Mouse (Mus musculus) limb, embryonic 12.5 days (tissue): ENCODE measurements around the gene Gtf2f1. TPM values are rescaled to one million over a fixed set of nuclear protein-coding genes. Genes with fewer than 3 reads are reported as not detected.

Source experiments
- ATAC-seq: fragments of 200-750 bp; cut with Nextera tagmentation; 2 replicates; pipeline ENCODE4 v1.8.0; 2017; ENCODE audit warnings: low read depth, moderate TSS enrichment; ENCODE audit not compliant: insufficient number of reproducible peaks, insufficient read depth, low FRiP score, low TSS enrichment
- H3K27ac ChIP-seq: fragments of 300-500 bp; sonication (generic); 2 replicates; pipeline ENCODE4 v1.5.1; 2016; ENCODE audit warnings: mild to moderate bottlenecking, moderate library complexity
- H3K27me3 ChIP-seq: fragments of 300-500 bp; sonication (generic); 2 replicates; pipeline ENCODE4 v1.6.1; 2016; ENCODE audit warnings: mild to moderate bottlenecking, moderate library complexity
- H3K36me3 ChIP-seq: fragments of 300-500 bp; sonication (generic); 2 replicates; pipeline ENCODE4 v1.6.1; 2016; ENCODE audit warnings: mild to moderate bottlenecking, moderate library complexity
- H3K4me1 ChIP-seq: fragments of 300-500 bp; sonication (generic); replicated peaks from 2 replicates; pipeline ENCODE4 v1.6.1; 2016
- H3K4me2 ChIP-seq: fragments of 300-500 bp; sonication (generic); 2 replicates; pipeline ENCODE4 v1.6.1; 2016; ENCODE audit warnings: mild to moderate bottlenecking, moderate library complexity
- H3K4me3 ChIP-seq: fragments of 300-500 bp; sonication (generic); replicated peaks from 2 replicates; pipeline ENCODE4 v1.5.1; 2016; ENCODE audit warnings: mild to moderate bottlenecking
- H3K9ac ChIP-seq: fragments of 300-500 bp; sonication (generic); replicated peaks from 2 replicates; pipeline ENCODE4 v1.6.1; 2016; ENCODE audit warnings: mild to moderate bottlenecking, moderate library complexity
- H3K9me3 ChIP-seq: fragments of 300-500 bp; sonication (generic); 2 replicates; pipeline ENCODE4 v1.6.1; 2016; ENCODE audit warnings: mild to moderate bottlenecking, moderate library complexity
- WGBS: fragments of 180-500 bp; shearing (Covaris S2); methylation state at CpG from one replicate; pipeline ENCODE4 v1.1.7; 2016; 5-methylcytosine and 5-hydroxymethylcytosine counted together
- polyA plus RNA-seq: library from polyadenylated mRNA; unstranded; fragments of >200 nt; fragmentation: Nextera tagmentation; extraction: Ambion mirVana; gene quantifications from 2 replicates; pipeline ENCODE4 v1.2.1, GENCODE M21; 2016

Gene Gtf2f1
- polyA plus RNA-seq, 1 experiment from 2014 or later: 61.5 TPM

DNA sequence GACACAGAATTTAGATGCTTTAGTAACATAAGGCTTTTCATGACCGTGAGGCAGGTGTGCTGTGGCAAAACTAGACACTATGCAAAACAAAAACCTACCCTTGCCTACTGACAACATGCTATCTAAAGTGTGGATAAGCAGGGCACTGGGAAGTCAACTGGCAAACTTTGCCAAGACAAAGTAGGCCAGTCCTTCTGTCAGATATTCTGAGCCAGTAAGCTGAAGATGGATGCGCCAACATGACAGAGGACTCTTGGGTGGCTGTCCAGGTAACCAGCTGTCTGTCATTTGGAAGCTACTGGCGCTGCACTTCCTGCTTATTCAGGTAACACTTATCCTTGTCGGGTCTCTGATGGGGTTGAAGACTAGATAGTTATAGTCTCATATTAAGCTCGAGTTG, 41.0 kb downstream of the Gtf2f1 start:
- Histone ChIP-seq H3K4me1 (no peaks in the 10 kb centered on the region), H3K4me2 (no peak overlapping the region), H3K36me3 (no peaks in the 10 kb centered on the region), H3K27me3 (peaks cover 10% of the 10 kb centered on the region; the same call in 1 of the 2 replicates), H3K27ac (no peak overlapping the region), H3K4me3 (no peak overlapping the region), H3K9ac (no peak overlapping the region), H3K9me3 (no peaks in the 10 kb centered on the region)
- 62% methylated on average over 5 of the region's 5 CpGs for WGBS
- no peak for ATAC-seq

DNA sequence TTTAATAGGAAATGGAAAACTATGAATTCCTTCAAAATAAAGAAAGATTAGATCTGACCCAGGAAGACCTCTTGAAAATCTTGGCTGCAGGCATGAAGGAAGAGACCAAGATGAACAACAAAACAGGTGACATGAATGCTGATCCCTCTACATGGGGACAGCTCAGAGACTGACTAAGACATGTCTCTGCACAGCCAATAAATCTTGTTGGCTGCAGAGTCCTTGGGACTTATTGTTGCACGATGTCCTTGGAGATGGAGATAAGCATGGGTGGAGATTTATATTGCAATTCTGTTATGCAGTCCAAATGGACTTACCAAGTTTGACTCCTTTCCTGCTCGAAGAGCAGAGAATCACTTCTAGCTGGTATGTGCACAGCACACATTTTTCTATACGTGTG, 41.8 kb downstream of the Gtf2f1 start:
- 61% methylated on average over 3 of the region's 3 CpGs for WGBS

DNA sequence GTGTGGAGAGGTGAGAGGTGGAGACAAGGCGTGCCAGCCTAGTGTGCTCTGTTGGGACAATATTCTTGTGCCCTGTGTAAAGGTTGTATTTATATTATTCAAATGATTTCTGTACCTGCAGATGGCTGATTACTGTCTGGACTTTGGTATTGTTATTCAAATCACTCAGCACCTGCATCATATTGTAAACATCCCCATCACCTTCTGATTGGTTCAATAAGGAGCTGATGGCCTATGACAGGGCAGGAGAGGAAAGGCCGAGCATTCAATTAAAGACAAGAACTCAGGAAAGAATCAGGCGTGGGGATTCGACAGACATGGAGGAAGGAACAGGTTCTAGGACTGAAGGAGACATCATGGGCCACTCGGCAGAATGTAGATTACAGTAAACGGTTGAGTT, 47.4 kb downstream of the Gtf2f1 start:
- no peaks in the 10 kb centered on the region for H3K36me3 ChIP-seq
- 77% methylated on average over 6 of the region's 6 CpGs for WGBS
- H3K9ac ChIP-seq: no peak overlapping the region
- H3K4me1 ChIP-seq: no peaks in the 10 kb centered on the region
- H3K27ac ChIP-seq: no peak overlapping the region
- H3K4me3 ChIP-seq: no peak overlapping the region
- H3K27me3 ChIP-seq: no peaks in the 10 kb centered on the region
- H3K4me2 ChIP-seq: no peak overlapping the region
- no peak for ATAC-seq
- H3K9me3 ChIP-seq: no peaks in the 10 kb centered on the region

More for the DNA sequence above, 41.8 kb downstream of the Gtf2f1 start:
- Histone ChIP-seq H3K36me3 (no peaks in the 10 kb centered on the region), H3K4me3 (no peak overlapping the region), H3K27me3 (peaks cover 10% of the 10 kb centered on the region; the same call in 1 of the 2 replicates), H3K4me2 (no peak overlapping the region), H3K9ac (no peak overlapping the region), H3K27ac (no peak overlapping the region), H3K9me3 (no peaks in the 10 kb centered on the region), H3K4me1 (no peaks in the 10 kb centered on the region)
- no peak for ATAC-seq

DNA sequence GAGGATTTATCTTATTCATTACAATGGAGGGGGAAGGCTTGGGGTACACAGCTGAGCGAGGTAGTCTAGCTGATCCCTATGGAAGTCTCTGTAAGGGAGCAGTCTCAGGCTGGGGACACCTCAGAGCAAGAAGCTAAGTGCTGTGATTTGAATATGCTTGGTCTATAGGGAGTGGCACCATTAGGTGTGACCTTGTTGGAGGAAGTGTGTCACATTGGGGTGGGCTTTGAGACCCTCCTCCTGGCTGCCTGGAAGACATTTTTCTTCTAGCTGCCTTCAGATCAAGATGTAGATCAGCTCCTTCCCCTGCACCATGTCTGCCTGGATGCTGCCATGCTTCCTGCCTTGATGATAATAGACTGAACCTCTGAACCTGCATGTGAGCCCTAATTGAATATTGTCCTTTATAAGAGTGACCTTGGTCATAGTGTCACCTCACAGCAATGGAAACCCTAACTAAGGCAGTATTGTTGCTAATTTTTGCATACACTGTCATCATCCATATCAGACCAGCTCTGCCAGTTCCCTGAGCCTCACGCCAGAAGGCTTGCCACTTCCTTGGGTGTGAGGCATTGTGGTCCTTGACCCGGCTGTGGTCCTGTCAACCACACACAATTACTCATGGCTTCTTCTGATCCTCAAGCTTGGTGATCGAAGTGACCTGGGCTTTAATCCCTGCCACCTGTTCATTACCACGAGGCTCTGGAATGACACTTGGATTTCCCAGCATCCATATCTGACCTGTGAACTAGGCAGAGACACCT, 48.3 kb downstream of the Gtf2f1 start:
- Histone ChIP-seq H3K27me3 (peaks cover 6% of the 10 kb centered on the region; the same call in 1 of the 2 replicates), H3K4me2 (no peak overlapping the region), H3K36me3 (no peaks in the 10 kb centered on the region), H3K4me1 (0 out of 2 replicates have a peak, but pooled peaks cover 4% of the 10 kb centered on the region), H3K4me3 (no peak overlapping the region), H3K9me3 (no peaks in the 10 kb centered on the region), H3K9ac (no peak overlapping the region), H3K27ac (no peak overlapping the region)
- ATAC-seq: no peak
- WGBS: 75% methylated on average over 5 of the region's 5 CpGs

DNA sequence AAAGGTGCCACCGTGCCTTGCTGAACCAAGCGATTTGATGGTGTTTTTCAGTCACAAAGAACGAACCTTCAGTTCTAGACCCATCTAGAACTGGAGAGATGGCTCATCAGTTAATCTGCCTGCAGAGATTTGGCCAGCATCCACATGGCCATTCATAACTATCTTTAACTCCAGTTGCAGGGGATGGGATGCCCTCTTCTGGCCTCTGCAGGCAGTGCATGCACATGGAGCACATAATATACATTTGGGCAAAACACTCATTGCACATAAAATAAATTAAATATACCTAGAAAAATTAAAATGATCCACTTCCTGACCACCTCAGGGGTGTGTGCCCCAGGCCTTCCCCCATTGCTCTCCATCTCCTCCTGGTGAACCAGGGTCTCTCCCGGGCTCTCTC, 49.2 kb downstream of the Gtf2f1 start:
- Histone ChIP-seq H3K9ac (no peak overlapping the region), H3K27me3 (peaks cover 6% of the 10 kb centered on the region; the same call in 1 of the 2 replicates), H3K4me3 (no peak overlapping the region), H3K27ac (no peak overlapping the region), H3K36me3 (no peaks in the 10 kb centered on the region), H3K4me2 (no peak overlapping the region), H3K9me3 (no peaks in the 10 kb centered on the region), H3K4me1 (0 out of 2 replicates have a peak, but pooled peaks cover 4% of the 10 kb centered on the region)
- WGBS: 93% methylated on average over 4 of the region's 4 CpGs
- ATAC-seq: no peak

- Histone ChIP-seq H3K27me3 (peaks cover 6% of the 10 kb centered on the region; the same call in 1 of the 2 replicates), H3K27ac (no peak overlapping the region), H3K4me3 (no peak overlapping the region), H3K9me3 (no peaks in the 10 kb centered on the region), H3K36me3 (no peaks in the 10 kb centered on the region), H3K4me1 (0 out of 2 replicates have a peak, but pooled peaks cover 4% of the 10 kb centered on the region), H3K4me2 (no peak overlapping the region), H3K9ac (no peak overlapping the region)
- 80% methylated on average over 4 of the region's 4 CpGs for whole genome bisulfite sequencing
- ATAC-seq: no peak
Measured at GRCm38 (mm10) chr17:56958667-56959066, 52.4 kb downstream of the Gtf2f1 start.

DNA sequence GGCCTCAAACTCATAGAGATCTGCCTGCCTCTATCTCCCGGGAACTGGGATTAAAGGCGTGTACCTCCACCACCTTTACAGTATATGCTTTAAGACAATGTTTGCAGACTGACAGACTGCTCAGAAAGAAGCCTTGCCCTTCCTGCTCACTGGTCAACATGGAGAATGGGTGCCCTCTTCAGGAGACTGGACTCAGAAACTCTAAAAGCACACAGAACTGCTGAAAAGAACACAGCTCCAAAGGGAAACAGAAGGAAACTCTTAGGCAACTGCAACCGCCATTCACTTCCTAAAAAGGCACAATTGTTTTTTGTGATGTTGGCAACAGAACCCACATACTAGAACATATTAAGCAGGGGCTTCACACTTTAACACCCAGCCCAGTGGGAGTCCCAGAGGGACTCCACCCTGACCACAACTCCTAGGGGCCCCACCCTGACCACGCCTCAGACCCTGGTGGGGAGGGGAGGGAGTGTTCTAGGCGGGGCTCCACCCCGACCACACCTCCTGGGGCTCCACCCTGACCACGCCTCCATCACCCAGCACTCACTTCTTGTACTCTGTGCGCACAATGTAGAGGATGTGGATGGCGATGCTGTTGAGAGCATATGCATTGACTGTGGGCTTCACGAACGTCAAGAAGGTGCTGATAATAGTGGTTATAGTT, 53.2 kb downstream of the Gtf2f1 start:
- ATAC-seq: no peak

GRCm38 (mm10) chr17:56954871-56955270, 56.2 kb downstream of the Gtf2f1 start:
- ATAC-seq: no peak
- H3K4me1 ChIP-seq: 0 out of 2 replicates have a peak, but pooled peaks cover 4% of the 10 kb centered on the region
- no peak overlapping the region for H3K27ac ChIP-seq
- peaks cover 15% of the 10 kb centered on the region; the same call in 1 of the 2 replicates for H3K27me3 ChIP-seq
- no peak overlapping the region for H3K9ac ChIP-seq
- no peak overlapping the region for H3K4me2 ChIP-seq
- H3K4me3 ChIP-seq: no peak overlapping the region
- WGBS: 77% methylated on average over 7 of the region's 7 CpGs
- H3K9me3 ChIP-seq: no peaks in the 10 kb centered on the region
- no peaks in the 10 kb centered on the region for H3K36me3 ChIP-seq

More for the DNA sequence above, 53.2 kb downstream of the Gtf2f1 start:
- Histone ChIP-seq H3K9me3 (no peaks in the 10 kb centered on the region), H3K4me3 (no peak overlapping the region), H3K36me3 (no peaks in the 10 kb centered on the region), H3K4me2 (no peak overlapping the region), H3K27me3 (peaks cover 10% of the 10 kb centered on the region; the same call in 1 of the 2 replicates), H3K9ac (no peak overlapping the region), H3K4me1 (0 out of 2 replicates have a peak, but pooled peaks cover 4% of the 10 kb centered on the region), H3K27ac (no peak overlapping the region)
- 30% methylated on average over 11 of the region's 11 CpGs for WGBS

Other genes with a start within 250 kb of the Gtf2f1 start
- gene Dus3l, start 246.5 kb downstream of the Gtf2f1 start, polyA plus RNA-seq: 42.0 and 46.7 TPM in 2 replicates
- gene Prr22, start 241.0 kb downstream of the Gtf2f1 start, polyA plus RNA-seq: 0.69 and 1.3 TPM in 2 replicates
- gene Rfx2, start 180.3 kb downstream of the Gtf2f1 start, polyA plus RNA-seq: 3.6 and 4.1 TPM in 2 replicates
- not detected in 2 replicates for gene Acsbg2, start 136.8 kb downstream of the Gtf2f1 start, polyA plus RNA-seq
- gene 1700061G19Rik, start 135.8 kb downstream of the Gtf2f1 start, polyA plus RNA-seq: 0.26 and 0.52 TPM in 2 replicates
- gene Mllt1, start 75.9 kb downstream of the Gtf2f1 start, polyA plus RNA-seq: 93.0 and 97.1 TPM in 2 replicates
- not detected in 2 replicates for gene Acer1, start 29.2 kb downstream of the Gtf2f1 start, polyA plus RNA-seq
- 147 and 151 TPM in 2 replicates for gene Clpp, start 21.0 kb downstream of the Gtf2f1 start, polyA plus RNA-seq
- 37.6 and 39.8 TPM in 2 replicates for gene Alkbh7, start 13.9 kb downstream of the Gtf2f1 start, polyA plus RNA-seq
- not detected in 2 replicates for gene Pspn, start 11.3 kb downstream of the Gtf2f1 start, polyA plus RNA-seq
- gene Gm17949, start 181 bp upstream of the Gtf2f1 start, polyA plus RNA-seq: 0.24 TPM in 1 of 2 replicates, not detected in the other
- gene Khsrp, start 20.2 kb upstream of the Gtf2f1 start, polyA plus RNA-seq: 60.2 and 64.7 TPM in 2 replicates
- 0.17 and 0.23 TPM in 2 replicates for gene Slc25a41, start 30.4 kb upstream of the Gtf2f1 start, polyA plus RNA-seq
- gene Crb3, start 47.8 kb upstream of the Gtf2f1 start, polyA plus RNA-seq: 1.2 and 2.4 TPM in 2 replicates
- 4.5 and 4.9 TPM in 2 replicates for gene Slc25a23, start 48.6 kb upstream of the Gtf2f1 start, polyA plus RNA-seq
- gene Dennd1c, start 67.2 kb upstream of the Gtf2f1 start, polyA plus RNA-seq: 0.99 and 1.2 TPM in 2 replicates
- 12.7 and 14.7 TPM in 2 replicates for gene Tubb4a, start 76.5 kb upstream of the Gtf2f1 start, polyA plus RNA-seq
- 10.2 and 11.3 TPM in 2 replicates for gene Tnfsf9, start 94.0 kb upstream of the Gtf2f1 start, polyA plus RNA-seq
- gene Cd70, start 138.5 kb upstream of the Gtf2f1 start, polyA plus RNA-seq: not detected in 2 replicates
- gene Tnfsf14, start 182.9 kb upstream of the Gtf2f1 start, polyA plus RNA-seq: 0.18 and 0.33 TPM in 2 replicates
- gene C3, start 216.8 kb upstream of the Gtf2f1 start, polyA plus RNA-seq: 0.08 and 1.00 TPM in 2 replicates
- gene Gpr108, start 237.2 kb upstream of the Gtf2f1 start, polyA plus RNA-seq: 30.0 and 31.1 TPM in 2 replicates
- 30.4 and 36.5 TPM in 2 replicates for gene Trip10, start 238.2 kb upstream of the Gtf2f1 start, polyA plus RNA-seq